Mouse (Mus musculus) B cell, adult 2 months (primary cell): ENCODE results near the gene Tent4b.

Experiments
- DNase-seq, 2 experiments: peaks; one replicate each; pipeline ENCODE4 v3.0.0; 2022

Gene Tent4b

GRCm38 (mm10) chr8:88306511-88306910, 107.5 kb downstream of the Tent4b start:
- DNase-seq, result peak; percentile 46 to 52

DNA sequence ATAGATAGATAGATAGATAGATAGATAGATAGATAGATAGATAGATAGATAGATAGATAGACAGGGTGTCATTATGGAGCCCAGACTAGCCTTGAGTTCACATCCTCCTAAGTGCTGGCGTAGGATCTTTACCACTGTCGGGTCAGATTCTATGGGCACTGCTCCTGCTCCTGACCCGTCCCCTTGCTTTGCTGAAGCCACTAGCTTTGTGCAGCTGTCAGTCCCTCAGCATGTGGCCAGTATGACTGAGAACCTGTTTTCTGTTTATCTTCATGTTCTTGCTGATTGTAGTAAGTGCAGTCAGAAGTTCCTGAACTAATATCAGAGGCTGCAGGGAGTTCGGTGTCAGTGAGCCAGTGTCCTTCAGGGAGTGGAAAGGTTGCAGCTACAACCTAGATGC, 108.7 kb downstream of the Tent4b start:
- DNase-seq, result no peak
